In genomic region chr12:86181320-86181751, GRCm38 (mm10) we compare ENCODE assay signal across 13 mouse cellular contexts.
DNase-seq lines count a peak whose midpoint lies in the region; ATAC-seq and TF ChIP-seq lines count a peak whose summit lies in the region.
"Had no signal": no experiment of that assay in that cellular context is flagged by ENCODE, and none has a peak within 500 bp of the region (broad histone marks: within the 10 kb centered on the region; RNA-seq: fewer than 3 reads in every experiment).

No protein-coding gene starts in this region.

- no peak overlapping the region for H3K9ac ChIP-seq in ES-Bruce4 (ENCODE audit: low read depth, poor library complexity, severe bottlenecking)
- H3K9ac ChIP-seq in hindbrain, embryonic 11.5 days (ENCODE audit: low read depth, low read length), result no peak overlapping the region
- H3K9ac ChIP-seq in midbrain, embryonic 14.5 days (replicated peaks; ENCODE audit: low read length), result no peak overlapping the region
- H3K9ac ChIP-seq: liver, embryonic 15.5 days had no signal

- no peak for TF ChIP-seq CTCF in ES-Bruce4 (IDR thresholded peaks at IDR 0.05; ENCODE audit: low read depth, low read length)

- 0 out of 2 replicates have a peak, but pooled peaks have one; percentile 73 for TF ChIP-seq EP300 in ES-Bruce4 (IDR thresholded peaks at IDR 0.05; ENCODE audit: insufficient read depth, low read depth, low read length)

- 15% methylated on average over 8 of the region's 8 CpGs for WGBS in embryonic facial prominence, embryonic 10.5 days
- WGBS in hindbrain, embryonic 11.5 days, result 18% methylated on average over 8 of the region's 8 CpGs
- 11% methylated on average over 8 of the region's 8 CpGs for WGBS in midbrain, embryonic 14.5 days

- H3K36me3 ChIP-seq in ES-Bruce4 (ENCODE audit: control insufficient read depth, insufficient read depth, low read length, poor library complexity, severe bottlenecking), result no peaks in the 10 kb centered on the region
- H3K36me3 ChIP-seq in embryonic facial prominence, embryonic 10.5 days (replicated peaks), result no peaks in the 10 kb centered on the region
- no peaks in the 10 kb centered on the region for H3K36me3 ChIP-seq in hindbrain, embryonic 11.5 days (ENCODE audit: control insufficient read depth, insufficient read depth, low read length)
- H3K36me3 ChIP-seq in midbrain, embryonic 14.5 days (ENCODE audit: control insufficient read depth, insufficient read depth, low read length), result no peaks in the 10 kb centered on the region
- H3K36me3 ChIP-seq: liver, embryonic 15.5 days had no signal

- H3K4me1 ChIP-seq in ES-Bruce4 (ENCODE audit: control insufficient read depth, insufficient read depth, low read length), result no peaks in the 10 kb centered on the region
- H3K4me1 ChIP-seq in embryonic facial prominence, embryonic 10.5 days, result peaks cover 31% of the 10 kb centered on the region
- peaks cover 2% of the 10 kb centered on the region; the same call in 1 of the 2 replicates for H3K4me1 ChIP-seq in hindbrain, embryonic 11.5 days (replicated peaks; ENCODE audit: control insufficient read depth, insufficient read depth, low read length)
- peaks cover 15% of the 10 kb centered on the region for H3K4me1 ChIP-seq in midbrain, embryonic 14.5 days (ENCODE audit: control insufficient read depth, insufficient read depth, low read length)
- H3K4me1 ChIP-seq: liver, embryonic 15.5 days had no signal

- H3K27ac ChIP-seq in ES-Bruce4 (ENCODE audit: insufficient read depth, low read length), result no peak overlapping the region
- H3K27ac ChIP-seq in embryonic facial prominence, embryonic 10.5 days (replicated peaks), result peak overlapping the region; percentile 51; the same call in 1 of the 2 replicates
- peak overlapping the region; percentile 75 for H3K27ac ChIP-seq in hindbrain, embryonic 11.5 days (ENCODE audit: low read depth, low read length)
- peak overlapping the region; percentile 49; the same call in 1 of the 2 replicates for H3K27ac ChIP-seq in midbrain, embryonic 14.5 days (replicated peaks; ENCODE audit: low read depth, low read length)
- H3K27ac ChIP-seq: liver, embryonic 15.5 days had no signal

- peak; percentile 58 for DNase-seq in embryonic facial prominence, embryonic 10.5 days (ENCODE audit: low spot score)
- DNase-seq in hindbrain, embryonic 11.5 days (ENCODE audit: low spot score), result peak; percentile 57
- DNase-seq in midbrain, embryonic 14.5 days, result peak; percentile 58
- DNase-seq in heart, adult 8-10 months (ENCODE audit: low spot score), result no peak
- DNase-seq in frontal cortex, postnatal 36 days (ENCODE audit: low spot score in 2 of 2), result no peak
- no peak for DNase-seq in spleen, adult 18-20 months
- DNase-seq in left cerebral cortex, adult 18-20 months (ENCODE audit: low spot score in 2 of 2), result no peak
- DNase-seq: cerebellum, adult 9-11 months; heart, adult 11 months; heart, postnatal 4 days; kidney, postnatal 10 days had no signal

- no peak overlapping the region for H3K4me2 ChIP-seq in hindbrain, embryonic 11.5 days (replicated peaks; ENCODE audit: low read depth, low read length)
- no peak overlapping the region for H3K4me2 ChIP-seq in midbrain, embryonic 14.5 days (ENCODE audit: low read length)
- H3K4me2 ChIP-seq: liver, embryonic 15.5 days had no signal

- H3K4me3 ChIP-seq in ES-Bruce4 (ENCODE audit: low read depth, low read length), result no peak overlapping the region
- H3K4me3 ChIP-seq in embryonic facial prominence, embryonic 10.5 days, result no peak overlapping the region
- H3K4me3 ChIP-seq in hindbrain, embryonic 11.5 days (ENCODE audit: low read depth, low read length), result no peak overlapping the region
- H3K4me3 ChIP-seq in midbrain, embryonic 14.5 days (replicated peaks; ENCODE audit: low read depth, low read length), result no peak overlapping the region
- H3K4me3 ChIP-seq: liver, embryonic 15.5 days had no signal

- peak; percentile 81 for ATAC-seq in hindbrain, embryonic 11.5 days (ENCODE audit: low FRiP score)
- ATAC-seq in midbrain, embryonic 14.5 days (ENCODE audit: low FRiP score, low TSS enrichment), result peak; percentile 57; the same call in 1 of the 2 replicates

- no peak for TF ChIP-seq POLR2A in ES-Bruce4 (IDR thresholded peaks at IDR 0.05; ENCODE audit: insufficient read depth, low read length)

- H3K27me3 ChIP-seq in ES-Bruce4 (ENCODE audit: control insufficient read depth, insufficient read depth, low read length, poor library complexity, severe bottlenecking), result no peaks in the 10 kb centered on the region
- H3K27me3 ChIP-seq in embryonic facial prominence, embryonic 10.5 days (replicated peaks; ENCODE audit: low read depth, poor library complexity, severe bottlenecking), result peaks cover 8% of the 10 kb centered on the region; the same call in 1 of the 2 replicates
- H3K27me3 ChIP-seq in hindbrain, embryonic 11.5 days (ENCODE audit: control insufficient read depth, insufficient read depth, low read length), result no peaks in the 10 kb centered on the region
- H3K27me3 ChIP-seq in midbrain, embryonic 14.5 days (ENCODE audit: control insufficient read depth, insufficient read depth, low read length), result no peaks in the 10 kb centered on the region
- H3K27me3 ChIP-seq: liver, embryonic 15.5 days had no signal

- H3K9me3 ChIP-seq in ES-Bruce4 (replicated peaks; ENCODE audit: control insufficient read depth, insufficient read depth, low read length, poor library complexity, severe bottlenecking), result no peaks in the 10 kb centered on the region
- H3K9me3 ChIP-seq in embryonic facial prominence, embryonic 10.5 days, result no peaks in the 10 kb centered on the region
- no peaks in the 10 kb centered on the region for H3K9me3 ChIP-seq in hindbrain, embryonic 11.5 days (ENCODE audit: control insufficient read depth, low read length)
- no peaks in the 10 kb centered on the region for H3K9me3 ChIP-seq in midbrain, embryonic 14.5 days (ENCODE audit: control insufficient read depth, low read length)
- H3K9me3 ChIP-seq: liver, embryonic 15.5 days had no signal

Comparison
In these comparisons a context has a peak if more than half of its experiments do, and no peak if none do; other contexts are left out.
1. DNase-seq: peak in embryonic facial prominence, embryonic 10.5 days (single experiment), hindbrain, embryonic 11.5 days (single experiment) and midbrain, embryonic 14.5 days (single experiment); none in heart, adult 8-10 months (single experiment), frontal cortex, postnatal 36 days (0 of 2), spleen, adult 18-20 months (0 of 2) and left cerebral cortex, adult 18-20 months (0 of 2).